Comparison of ENCODE assay signal across 27 mouse cellular contexts in genomic region chr6:28490612-28491011, GRCm38 (mm10). TPM values are rescaled to one million over a fixed set of nuclear protein-coding genes. Genes with fewer than 3 reads are reported as not detected.
DNase-seq lines count a peak whose midpoint lies in the region; ATAC-seq and TF ChIP-seq lines count a peak whose summit lies in the region.
"Had no signal": no experiment of that assay in that cellular context is flagged by ENCODE, and none has a peak within 500 bp of the region (broad histone marks: within the 10 kb centered on the region; RNA-seq: fewer than 3 reads in every experiment).

No protein-coding gene starts in this region.

- no peak overlapping the region for H3K4me3 ChIP-seq in kidney, postnatal 0 days (replicated peaks; ENCODE audit: low read depth, low read length)
- no peak overlapping the region for H3K4me3 ChIP-seq in MEL (ENCODE audit: control insufficient read depth in 1 of 2, insufficient read depth in 1 of 2, low read depth in 2 of 2, low read length in 2 of 2)
- H3K4me3 ChIP-seq: embryonic facial prominence, embryonic 15.5 days; erythroblast, embryonic 14.5 days; forebrain, embryonic 10.5 days; forebrain, embryonic 15.5 days; heart, embryonic 12.5 days; hindbrain, embryonic 12.5 days had no signal

- ATAC-seq in kidney, postnatal 0 days (replicated peaks; ENCODE audit: low FRiP score, low read depth), result no peak
- peak; percentile 88 to 93 for ATAC-seq in hematopoietic stem cell, adult 5-6 weeks (replicated peaks in 1 of 2; ENCODE audit: insufficient read depth in 1 of 2, low FRiP score in 2 of 2, low TSS enrichment in 1 of 2, low read depth in 1 of 2, poor library complexity in 2 of 2, severe bottlenecking in 2 of 2)
- ATAC-seq in megakaryocyte progenitor cell, adult 5-6 weeks (replicated peaks; ENCODE audit: poor library complexity), result peak; percentile 59
- ATAC-seq: forebrain, embryonic 15.5 days; inflammation-experienced regulatory T-cells, adult 6 months had no signal

- TF ChIP-seq POLR2A in MEL (IDR thresholded peaks at IDR 0.05; ENCODE audit: control insufficient read depth in 1 of 2, insufficient read depth in 1 of 2, low read depth in 1 of 2, low read length in 2 of 2, poor library complexity in 1 of 2), result no peak

- peaks cover 3% of the 10 kb centered on the region; the same call in 1 of the 2 replicates for H3K36me3 ChIP-seq in kidney, postnatal 0 days (ENCODE audit: insufficient read depth, low read length)
- peaks cover 22 to 36% of the 10 kb centered on the region in 2 experiments for H3K36me3 ChIP-seq in MEL (ENCODE audit: control insufficient read depth in 1 of 2, insufficient read depth in 2 of 2, low read length in 2 of 2)

- TF ChIP-seq RAD21 in MEL (IDR thresholded peaks at IDR 0.05; ENCODE audit: low read depth, low read length), result no peak

- no peak for TF ChIP-seq CTCF in kidney, postnatal 0 days (IDR thresholded peaks at IDR 0.05; ENCODE audit: low read depth)
- no peak for TF ChIP-seq CTCF in MEL (IDR thresholded peaks at IDR 0.05 in 2 of 3, conservative IDR thresholded peaks at IDR 0.05 in 1 of 3; ENCODE audit: control insufficient read depth in 1 of 3, insufficient read depth in 1 of 3, low read depth in 2 of 3, low read length in 3 of 3, poor library complexity in 1 of 3, severe bottlenecking in 1 of 3)

- no peaks in the 10 kb centered on the region for H3K27me3 ChIP-seq in kidney, postnatal 0 days (ENCODE audit: insufficient read depth, low read length)
- H3K27me3 ChIP-seq in MEL (ENCODE audit: control insufficient read depth in 1 of 2, insufficient read depth in 2 of 2, low read length in 2 of 2), result no peaks in the 10 kb centered on the region
- H3K27me3 ChIP-seq: embryonic facial prominence, embryonic 15.5 days; forebrain, embryonic 15.5 days; heart, embryonic 12.5 days; hindbrain, embryonic 12.5 days had no signal

- 65% methylated on average over 5 of the region's 5 CpGs for WGBS in kidney, postnatal 0 days

- peaks cover 45% of the 10 kb centered on the region for H3K79me2 ChIP-seq in MEL (ENCODE audit: control insufficient read depth, insufficient read depth, low read length, poor library complexity)

- no peak overlapping the region for H3K9ac ChIP-seq in kidney, postnatal 0 days (ENCODE audit: low read depth, low read length)
- H3K9ac ChIP-seq in MEL (ENCODE audit: control insufficient read depth, low read depth, low read length, poor library complexity, severe bottlenecking), result no peak overlapping the region
- H3K9ac ChIP-seq: embryonic facial prominence, embryonic 15.5 days; forebrain, embryonic 15.5 days; heart, embryonic 12.5 days; hindbrain, embryonic 12.5 days had no signal

- no peak overlapping the region for H3K4me2 ChIP-seq in kidney, postnatal 0 days (ENCODE audit: low read length)
- H3K4me2 ChIP-seq: embryonic facial prominence, embryonic 15.5 days; forebrain, embryonic 15.5 days; heart, embryonic 12.5 days; hindbrain, embryonic 12.5 days had no signal

- no peaks in the 10 kb centered on the region for H3K9me3 ChIP-seq in kidney, postnatal 0 days (replicated peaks; ENCODE audit: low read length)
- no peaks in the 10 kb centered on the region for H3K9me3 ChIP-seq in MEL (replicated peaks; ENCODE audit: insufficient read depth, low read length)
- H3K9me3 ChIP-seq: embryonic facial prominence, embryonic 15.5 days; forebrain, embryonic 10.5 days; forebrain, embryonic 15.5 days; heart, embryonic 12.5 days; hindbrain, embryonic 12.5 days had no signal

- H3K27ac ChIP-seq in kidney, postnatal 0 days, result peak overlapping the region; percentile 4; the same call in 1 of the 2 replicates
- H3K27ac ChIP-seq in MEL (ENCODE audit: control insufficient read depth, low read depth, low read length), result no peak overlapping the region
- H3K27ac ChIP-seq: embryonic facial prominence, embryonic 15.5 days; forebrain, embryonic 10.5 days; forebrain, embryonic 15.5 days; hindbrain, embryonic 12.5 days had no signal

- no peak for DNase-seq in kidney, postnatal 0 days (ENCODE audit: low spot score)
- no peak for DNase-seq in kidney, postnatal 10 days
- peak; percentile 50 for DNase-seq in MEL (ENCODE audit: low read depth, low spot score)
- no peak for DNase-seq in spleen, postnatal 14 days (ENCODE audit: low spot score in 2 of 2)
- DNase-seq in layer of hippocampus, adult 8-10 months (ENCODE audit: low spot score in 2 of 2), result no peak
- no peak for DNase-seq in left cerebral cortex, adult 18-20 months (ENCODE audit: low spot score in 2 of 2)
- DNase-seq: adrenal gland, postnatal 14 days; cerebellum, adult 18-20 months; cerebellum, adult 9-11 months; cerebellum, postnatal 36 days; heart, postnatal 36 days had no signal

- H3K4me1 ChIP-seq in kidney, postnatal 0 days (replicated peaks; ENCODE audit: insufficient read depth, low read length), result 0 out of 2 replicates have a peak, but pooled peaks cover 5% of the 10 kb centered on the region
- peaks cover 6 to 9% of the 10 kb centered on the region in 2 experiments; a peak in 2 of 4 replicates for H3K4me1 ChIP-seq in MEL (ENCODE audit: control insufficient read depth in 1 of 2, insufficient read depth in 2 of 2, low read length in 2 of 2)
- H3K4me1 ChIP-seq: forebrain, embryonic 10.5 days; hindbrain, embryonic 12.5 days had no signal

- no peak for TF ChIP-seq EP300 in MEL (IDR thresholded peaks at IDR 0.05; ENCODE audit: low read depth in 1 of 2, low read length in 2 of 2)

TF ChIP-seq in MEL, 35 proteins besides CTCF, POLR2A, EP300 and RAD21:
- no peak for TF ChIP-seq MYC (IDR thresholded peaks at IDR 0.05; ENCODE audit: low read depth, low read length)
- TF ChIP-seq ZC3H11A (IDR thresholded peaks at IDR 0.05; ENCODE audit: low read depth, low read length), result no peak
- no peak for TF ChIP-seq CHD2 (IDR thresholded peaks at IDR 0.05; ENCODE audit: low read length)
- no peak for TF ChIP-seq MEF2A (IDR thresholded peaks at IDR 0.05; ENCODE audit: extremely low read depth, insufficient replicate concordance, low read depth, low read length, poor library complexity, severe bottlenecking)
- no peak for TF ChIP-seq GATA1 (IDR thresholded peaks at IDR 0.05; ENCODE audit: low read depth, low read length)
- TF ChIP-seq USF2 (IDR thresholded peaks at IDR 0.05; ENCODE audit: borderline replicate concordance in 1 of 2, insufficient read depth in 1 of 2, low read depth in 1 of 2, low read length in 2 of 2), result no peak
- TF ChIP-seq RCOR1 (IDR thresholded peaks at IDR 0.05; ENCODE audit: low read depth, low read length), result no peak
- no peak for TF ChIP-seq E2F4 (IDR thresholded peaks at IDR 0.05; ENCODE audit: borderline replicate concordance, low read depth, low read length)
- no peak for TF ChIP-seq ZKSCAN1 (IDR thresholded peaks at IDR 0.05; ENCODE audit: low read depth, low read length)
- TF ChIP-seq SIN3A (IDR thresholded peaks at IDR 0.05; ENCODE audit: low read length), result 0 out of 2 replicates have a peak, but pooled peaks have one; percentile 41
- 0 out of 2 replicates have a peak, but pooled peaks have one; percentile 4 for TF ChIP-seq TAL1 (IDR thresholded peaks at IDR 0.05; ENCODE audit: low read length)
- TF ChIP-seq TCF12 (IDR thresholded peaks at IDR 0.05; ENCODE audit: low read depth, low read length), result no peak
- TF ChIP-seq ZMIZ1 (IDR thresholded peaks at IDR 0.05; ENCODE audit: low read depth, low read length), result no peak
- TF ChIP-seq UBTF (IDR thresholded peaks at IDR 0.05; ENCODE audit: borderline replicate concordance, insufficient read depth, low read depth, low read length), result no peak
- no peak for TF ChIP-seq NELFE (IDR thresholded peaks at IDR 0.05; ENCODE audit: low read depth, low read length)
- TF ChIP-seq KAT2A (conservative IDR thresholded peaks at IDR 0.05; ENCODE audit: low read depth, low read length), result no peak
- no peak for TF ChIP-seq CHD1 (IDR thresholded peaks at IDR 0.05; ENCODE audit: low read depth, low read length)
- TF ChIP-seq ETS1 (IDR thresholded peaks at IDR 0.05; ENCODE audit: low read depth, low read length), result no peak
- TF ChIP-seq TBP (IDR thresholded peaks at IDR 0.05; ENCODE audit: low read depth, low read length), result no peak
- TF ChIP-seq POLR2AphosphoS5 (IDR thresholded peaks at IDR 0.05; ENCODE audit: borderline replicate concordance, low read depth, low read length), result no peak
- peak; percentile 73 for TF ChIP-seq MXI1 (IDR thresholded peaks at IDR 0.05; ENCODE audit: low read depth, low read length)
- TF ChIP-seq ZNF384 (IDR thresholded peaks at IDR 0.05; ENCODE audit: low read depth, low read length), result no peak
- no peak for TF ChIP-seq NRF1 (IDR thresholded peaks at IDR 0.05; ENCODE audit: insufficient read depth, low read depth, low read length, poor library complexity, severe bottlenecking)

RNA-seq across cellular contexts. Expression of gene Snd1, which starts 15.7 kb away (rescaled TPM):
- polyA plus RNA-seq in kidney, postnatal 0 days (2015; fragmentation: Nextera tagmentation; extraction: Ambion mirVana), result 79.3 and 90.8 TPM in 2 replicates
- total RNA-seq in MEL (2012; rRNA removed), result 192 and 217 TPM in 2 replicates
- polyA plus RNA-seq in MEL (2012; ENCODE audit: insufficient read depth in 1 of 2, insufficient read length in 2 of 2, low read depth in 1 of 2, low replicate concordance in 2 of 2, missing spikeins in 1 of 2), result 100 to 1,000 TPM in 1 of 2 experiments, not detected in 1; 280 TPM
- total RNA-seq in hematopoietic stem cell, adult 5-6 weeks (2017), result 185 and 229 TPM in 2 replicates
- total RNA-seq in megakaryocyte progenitor cell, adult 5-6 weeks (2015), result 85.0 and 89.1 TPM in 2 replicates
- total RNA-seq in megakaryocyte progenitor cell, adult 5-6 weeks (2017), result 177 and 186 TPM in 2 replicates
- total RNA-seq in layer of hippocampus, adult 8-10 months (2022), result 100 to 1,000 TPM; 101 to 116 (median 115) TPM
- 10 to 100 TPM; 80.5 to 83.0 TPM for total RNA-seq in left cerebral cortex, adult 18-20 months (2021)

RNA-seq across cellular contexts. Expression of gene Pax4, which starts 41.5 kb away (rescaled TPM):
- not detected in 2 replicates for polyA plus RNA-seq in kidney, postnatal 0 days (2015; fragmentation: Nextera tagmentation; extraction: Ambion mirVana)
- total RNA-seq in MEL (2012; rRNA removed), result not detected in 2 replicates
- not detected for polyA plus RNA-seq in MEL (2012; ENCODE audit: insufficient read depth in 1 of 2, insufficient read length in 2 of 2, low read depth in 1 of 2, low replicate concordance in 2 of 2, missing spikeins in 1 of 2)
- total RNA-seq in hematopoietic stem cell, adult 5-6 weeks (2017), result not detected in 2 replicates
- total RNA-seq in megakaryocyte progenitor cell, adult 5-6 weeks (2015), result not detected in 2 replicates
- not detected in 2 replicates for total RNA-seq in megakaryocyte progenitor cell, adult 5-6 weeks (2017)
- total RNA-seq in layer of hippocampus, adult 8-10 months (2022), result not detected
- total RNA-seq in left cerebral cortex, adult 18-20 months (2021), result not detected
- total RNA-seq: adrenal gland, postnatal 14 days; ES-E14; gastrocnemius, adult 8-10 months; gastrocnemius, postnatal 4 days; heart, adult 8-10 months; heart, postnatal 36 days had no signal
- polyA plus RNA-seq: embryonic facial prominence, embryonic 11.5 days; embryonic facial prominence, embryonic 15.5 days; erythroblast, embryonic 14.5 days; forebrain, embryonic 10.5 days; heart, embryonic 12.5 days; heart, embryonic 16.5 days; hindbrain, embryonic 12.5 days; hindbrain, embryonic 16.5 days; inflammation-experienced regulatory T-cells, adult 6 months had no signal
